Mouse (Mus musculus): ENCODE data around the gene Hist1h2bg.

DNA sequence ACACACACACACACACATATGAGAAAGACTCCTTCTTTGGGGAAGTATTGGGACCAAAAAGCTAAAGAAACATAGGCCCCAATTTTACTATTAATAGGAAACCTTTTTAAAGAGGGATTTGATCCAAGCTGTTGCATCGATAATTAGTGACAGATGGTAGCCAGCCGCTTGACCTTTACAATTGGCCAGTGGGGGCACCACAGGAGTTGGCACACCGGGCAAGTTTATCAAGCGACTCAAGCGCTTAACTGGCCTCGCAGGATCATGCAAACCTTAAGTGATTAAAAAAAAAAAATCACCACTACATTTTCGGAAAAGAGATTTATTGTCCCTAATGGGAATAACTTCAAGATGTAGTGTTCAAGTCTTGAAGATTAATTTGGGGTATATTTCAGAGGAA lies 21.4 kb downstream of the Hist1h2bg start:
- TF ChIP-seq CTCF (IDR thresholded peaks at IDR 0.05; ENCODE audit: insufficient read depth, low read depth, low read length) (no peak), POLR2A (IDR thresholded peaks at IDR 0.05; ENCODE audit: insufficient read depth, low read depth, low read length) (no peak)

Data from olfactory bulb, adult 2 months (tissue).